Mouse (Mus musculus): Measurements from ENCODE around the gene Tmem88b. TPM values are rescaled to one million over a fixed set of nuclear protein-coding genes. Genes with fewer than 3 reads are reported as not detected.
A peak's percentile ranks its signal among the peaks of the same experiment; 100 is the strongest.

The Tmem88b gene
- 0.42 and 0.47 TPM in 2 replicates for polyA plus RNA-seq (2015; fragmentation: Nextera tagmentation; extraction: Ambion mirVana)

GRCm38 (mm10) chr4:155785819-155786218 lies at the start of gene Tmem88b:
Gene Tmem88b, minus strand, starts transcription at chr4:155785874.
- Histone ChIP-seq H3K4me2 (peak within 1 kb of the TSS; percentile 92), H3K9me3 (replicated peaks) (no peaks in the 10 kb centered on the region), H3K36me3 (no peaks in the 10 kb centered on the region), H3K4me3 (replicated peaks) (peak within 1 kb of the TSS; percentile 70), H3K9ac (peak within 1 kb of the TSS; percentile 69; the same call in 1 of the 2 replicates), H3K27me3 (no peaks in the 10 kb centered on the region), H3K4me1 (peaks cover 22% of the 10 kb centered on the region), H3K27ac (peak within 1 kb of the TSS; percentile 86; the same call in 1 of the 2 replicates)
- 75% methylated on average over 5 of the region's 5 CpGs for WGBS
- no peak for ATAC-seq (replicated peaks; ENCODE audit: low FRiP score)

- H3K27me3 ChIP-seq: no peaks in the 10 kb centered on the region
- H3K4me3 ChIP-seq (replicated peaks): 0 out of 2 replicates have a peak overlapping the region, but pooled peaks have one; percentile 0
- H3K4me1 ChIP-seq: peaks cover 42% of the 10 kb centered on the region
- H3K9me3 ChIP-seq (replicated peaks): no peaks in the 10 kb centered on the region
- peak overlapping the region; percentile 4; the same call in 1 of the 2 replicates for H3K4me2 ChIP-seq
- 22% methylated on average over 2 of the region's 2 CpGs for WGBS
- H3K27ac ChIP-seq: peak overlapping the region; percentile 6
- ATAC-seq (replicated peaks; ENCODE audit: low FRiP score): 0 out of 2 replicates have a peak, but pooled peaks have one; percentile 12
- peaks cover 12% of the 10 kb centered on the region for H3K36me3 ChIP-seq
- no peak overlapping the region for H3K9ac ChIP-seq
Observed at GRCm38 (mm10) chr4:155833836-155834235, 48.2 kb upstream of the Tmem88b start.

GRCm38 (mm10) chr4:155833234-155833633 lies 47.6 kb upstream of the Tmem88b start:
- Histone ChIP-seq H3K27me3 (no peaks in the 10 kb centered on the region), H3K27ac (no peak overlapping the region), H3K4me3 (replicated peaks) (no peak overlapping the region; the same call in 1 of the 2 replicates), H3K9ac (no peak overlapping the region), H3K36me3 (peaks cover 12% of the 10 kb centered on the region), H3K9me3 (replicated peaks) (no peaks in the 10 kb centered on the region), H3K4me1 (peaks cover 35% of the 10 kb centered on the region), H3K4me2 (no peak overlapping the region; the same call in 1 of the 2 replicates)
- no peak for ATAC-seq (replicated peaks; ENCODE audit: low FRiP score)
- 85% methylated on average over 4 of the region's 4 CpGs for WGBS

GRCm38 (mm10) chr4:155832321-155832720 lies 46.6 kb upstream of the Tmem88b start:
- Histone ChIP-seq H3K27ac (peak overlapping the region; percentile 96; the same call in 1 of the 2 replicates), H3K4me2 (peak overlapping the region; percentile 67), H3K36me3 (peaks cover 19% of the 10 kb centered on the region), H3K4me1 (peaks cover 27% of the 10 kb centered on the region), H3K4me3 (replicated peaks) (peak overlapping the region; percentile 72), H3K9ac (peak overlapping the region; percentile 81), H3K9me3 (replicated peaks) (no peaks in the 10 kb centered on the region), H3K27me3 (no peaks in the 10 kb centered on the region)
- WGBS: 49% methylated on average over 10 of the region's 10 CpGs
- ATAC-seq (replicated peaks; ENCODE audit: low FRiP score): no peak

- peak overlapping the region; percentile 96 for H3K27ac ChIP-seq
- no peaks in the 10 kb centered on the region for H3K27me3 ChIP-seq
- peak overlapping the region; percentile 67 for H3K4me2 ChIP-seq
- ATAC-seq (replicated peaks; ENCODE audit: low FRiP score): peak; percentile 9; the same call in 1 of the 2 replicates
- peak overlapping the region; percentile 81 for H3K9ac ChIP-seq
- H3K4me1 ChIP-seq: peaks cover 27% of the 10 kb centered on the region
- WGBS: under 1% methylated on average over 25 of the region's 25 CpGs
- H3K4me3 ChIP-seq (replicated peaks): peak overlapping the region; percentile 72
- H3K9me3 ChIP-seq (replicated peaks): no peaks in the 10 kb centered on the region
- peaks cover 24% of the 10 kb centered on the region for H3K36me3 ChIP-seq
Observed at GRCm38 (mm10) chr4:155831831-155832230, 46.2 kb upstream of the Tmem88b start.

GRCm38 (mm10) chr4:155831205-155831766 lies 45.6 kb upstream of the Tmem88b start, which contains the start of gene Aurkaip1:
Gene Aurkaip1, plus strand, starts transcription at chr4:155831272.
- peak; percentile 96 for ATAC-seq (replicated peaks; ENCODE audit: low FRiP score)
- Histone ChIP-seq H3K4me1 (peaks cover 27% of the 10 kb centered on the region), H3K27me3 (no peaks in the 10 kb centered on the region), H3K9ac (peak within 1 kb of the TSS; percentile 81), H3K9me3 (replicated peaks) (no peaks in the 10 kb centered on the region), H3K27ac (peak within 1 kb of the TSS; percentile 96), H3K36me3 (peaks cover 29% of the 10 kb centered on the region), H3K4me3 (replicated peaks) (peak within 1 kb of the TSS; percentile 72), H3K4me2 (peak within 1 kb of the TSS; percentile 67)
- WGBS: under 1% methylated on average over 49 of the region's 49 CpGs

GRCm38 (mm10) chr4:155830596-155830995 lies 44.9 kb upstream of the Tmem88b start:
- Histone ChIP-seq H3K4me3 (replicated peaks) (peak overlapping the region; percentile 72), H3K9ac (peak overlapping the region; percentile 9; the same call in 1 of the 2 replicates), H3K9me3 (replicated peaks) (no peaks in the 10 kb centered on the region), H3K27me3 (no peaks in the 10 kb centered on the region), H3K36me3 (peaks cover 33% of the 10 kb centered on the region), H3K4me2 (peak overlapping the region; percentile 67), H3K27ac (peak overlapping the region; percentile 96; the same call in 1 of the 2 replicates), H3K4me1 (peaks cover 27% of the 10 kb centered on the region)
- 53% methylated on average over 8 of the region's 8 CpGs for WGBS
- no peak for ATAC-seq (replicated peaks; ENCODE audit: low FRiP score)

- H3K9ac ChIP-seq: no peak overlapping the region
- ATAC-seq (replicated peaks; ENCODE audit: low FRiP score): no peak
- H3K4me2 ChIP-seq: no peak overlapping the region
- WGBS: 90% methylated on average over 4 of the region's 4 CpGs
- H3K27me3 ChIP-seq: no peaks in the 10 kb centered on the region
- H3K27ac ChIP-seq: no peak overlapping the region
- H3K4me3 ChIP-seq (replicated peaks): no peak overlapping the region
- H3K4me1 ChIP-seq: peaks cover 27% of the 10 kb centered on the region
- H3K36me3 ChIP-seq: peaks cover 40% of the 10 kb centered on the region
- H3K9me3 ChIP-seq (replicated peaks): no peaks in the 10 kb centered on the region
Observed at GRCm38 (mm10) chr4:155829866-155830265, 44.2 kb upstream of the Tmem88b start.

- Histone ChIP-seq H3K4me2 (no peak overlapping the region), H3K27me3 (no peaks in the 10 kb centered on the region), H3K36me3 (peaks cover 92% of the 10 kb centered on the region), H3K4me1 (no peaks in the 10 kb centered on the region), H3K9ac (no peak overlapping the region), H3K9me3 (replicated peaks) (no peaks in the 10 kb centered on the region), H3K4me3 (replicated peaks) (no peak overlapping the region), H3K27ac (no peak overlapping the region)
- 95% methylated on average over 16 of the region's 16 CpGs for WGBS
- ATAC-seq (replicated peaks; ENCODE audit: low FRiP score): no peak
Observed at GRCm38 (mm10) chr4:155823443-155823842, 37.8 kb upstream of the Tmem88b start.

GRCm38 (mm10) chr4:155821025-155821424 lies 35.4 kb upstream of the Tmem88b start:
- no peak overlapping the region for H3K4me3 ChIP-seq (replicated peaks)
- ATAC-seq (replicated peaks; ENCODE audit: low FRiP score): no peak
- peaks cover 96% of the 10 kb centered on the region for H3K36me3 ChIP-seq
- no peaks in the 10 kb centered on the region for H3K27me3 ChIP-seq
- WGBS: 84% methylated on average over 7 of the region's 7 CpGs
- no peak overlapping the region for H3K4me2 ChIP-seq
- H3K9me3 ChIP-seq (replicated peaks): no peaks in the 10 kb centered on the region
- no peak overlapping the region for H3K9ac ChIP-seq
- no peak overlapping the region for H3K27ac ChIP-seq
- no peaks in the 10 kb centered on the region for H3K4me1 ChIP-seq

GRCm38 (mm10) chr4:155817533-155817932 lies 31.9 kb upstream of the Tmem88b start:
- Histone ChIP-seq H3K27me3 (no peaks in the 10 kb centered on the region), H3K27ac (no peak overlapping the region), H3K4me3 (replicated peaks) (no peak overlapping the region), H3K36me3 (peaks cover 88% of the 10 kb centered on the region), H3K9ac (no peak overlapping the region), H3K4me1 (peaks cover 13% of the 10 kb centered on the region), H3K9me3 (replicated peaks) (no peaks in the 10 kb centered on the region), H3K4me2 (no peak overlapping the region)
- ATAC-seq (replicated peaks; ENCODE audit: low FRiP score): no peak
- 88% methylated on average over 4 of the region's 4 CpGs for WGBS

GRCm38 (mm10) chr4:155812665-155813181 lies 27.0 kb upstream of the Tmem88b start:
- peak overlapping the region; percentile 99 for H3K9ac ChIP-seq
- peak overlapping the region; percentile 95 for H3K27ac ChIP-seq
- H3K4me2 ChIP-seq: peak overlapping the region; percentile 77
- H3K27me3 ChIP-seq: no peaks in the 10 kb centered on the region
- H3K36me3 ChIP-seq: peaks cover 77% of the 10 kb centered on the region
- H3K9me3 ChIP-seq (replicated peaks): no peaks in the 10 kb centered on the region
- ATAC-seq (replicated peaks; ENCODE audit: low FRiP score): peak; percentile 48
- peak overlapping the region; percentile 98 for H3K4me3 ChIP-seq (replicated peaks)
- H3K4me1 ChIP-seq: peaks cover 22% of the 10 kb centered on the region
- under 1% methylated on average over 49 of the region's 49 CpGs for WGBS
